Mouse (Mus musculus) right cerebral cortex, postnatal 4 days (tissue): ENCODE data around the gene Prph.
A peak's percentile ranks its signal among the peaks of the same experiment; 100 is the strongest.
"Not testable (repeated sequence)": the region's sequence is repeated elsewhere in the genome, so short reads cannot be mapped to it uniquely, and the experiment has no call there.

Source experiments
- DNase-seq: peaks from one replicate; pipeline ENCODE4 v3.0.0-alpha.2; 2022

The Prph gene

GRCm38 (mm10) chr15:99033498-99034270, 21.3 kb upstream of the Prph start:
- DNase-seq, result no peak

GRCm38 (mm10) chr15:99035431-99035830, 19.5 kb upstream of the Prph start:
- no peak for DNase-seq

- DNase-seq, result no peak
These were observed 18.6 kb upstream of the Prph start for GRCm38 (mm10) chr15:99036249-99036905.

- no peak for DNase-seq
These were observed 16.9 kb upstream of the Prph start for GRCm38 (mm10) chr15:99038025-99038424.

- no peak for DNase-seq
These were observed 16.2 kb upstream of the Prph start for GRCm38 (mm10) chr15:99038797-99039196.

- no peak for DNase-seq
These were observed 15.7 kb upstream of the Prph start for GRCm38 (mm10) chr15:99039306-99039705.

- no peak for DNase-seq
These were observed 14.7 kb upstream of the Prph start for GRCm38 (mm10) chr15:99039996-99040919.

- DNase-seq, result no peak
These were observed 13.8 kb upstream of the Prph start for GRCm38 (mm10) chr15:99040920-99041856.

- no peak for DNase-seq
These were observed 12.6 kb upstream of the Prph start for GRCm38 (mm10) chr15:99042334-99042733.

- no peak for DNase-seq
These were observed 10.1 kb upstream of the Prph start for GRCm38 (mm10) chr15:99044854-99045253.

- not testable (repeated sequence) for DNase-seq
These were observed 9.2 kb upstream of the Prph start for GRCm38 (mm10) chr15:99045734-99046133.

GRCm38 (mm10) chr15:99049473-99050253, 5.3 kb upstream of the Prph start:
- peak; percentile 43 for DNase-seq

GRCm38 (mm10) chr15:99053373-99053772, 1.6 kb upstream of the Prph start:
- peak; percentile 27 for DNase-seq

GRCm38 (mm10) chr15:99055511-99055961, 562 bp downstream of the Prph start:
- peak; percentile 63 for DNase-seq

GRCm38 (mm10) chr15:99056332-99056731, 1.4 kb downstream of the Prph start:
- no peak for DNase-seq

- DNase-seq, result no peak
These were observed 10.7 kb downstream of the Prph start for GRCm38 (mm10) chr15:99065557-99066165.

- DNase-seq, result no peak
These were observed 17.0 kb downstream of the Prph start for GRCm38 (mm10) chr15:99071988-99072387.

- DNase-seq, result no peak
These were observed 19.1 kb downstream of the Prph start, which contains the start of gene Troap for GRCm38 (mm10) chr15:99074019-99074599. Troap (plus strand) TSS chr15:99074575.

GRCm38 (mm10) chr15:99074600-99075333, 19.8 kb downstream of the Prph start:
- peak; percentile 96 for DNase-seq
